Mouse (Mus musculus): Measurements from ENCODE around the gene Olfr294. TPM values are rescaled to one million over a fixed set of nuclear protein-coding genes. Genes with fewer than 3 reads are reported as not detected.

The Olfr294 gene
- polyA plus RNA-seq (2017; shearing (Covaris generic)): not detected

DNA sequence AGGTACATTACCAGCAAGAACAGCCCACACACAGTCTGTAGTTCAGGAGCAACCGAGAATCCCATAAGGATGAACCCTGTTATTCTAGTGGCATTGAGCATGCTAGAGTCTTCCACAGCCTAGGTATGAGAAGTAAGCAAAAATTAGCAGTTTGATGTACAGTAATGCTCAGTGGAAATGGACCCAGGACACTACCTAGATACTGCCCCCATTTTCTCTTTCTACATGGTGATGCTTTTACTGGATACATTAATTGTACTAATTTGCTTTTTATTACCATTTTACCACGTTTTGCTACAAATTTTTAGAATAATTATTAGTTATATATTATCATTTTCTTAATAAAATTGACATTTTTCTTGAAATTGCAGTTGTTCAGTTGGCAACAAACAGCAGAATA, at the start of gene Olfr294:
TSS of gene Olfr294 (minus strand) at position 101 of the 400 bp plus-strand sequence.

DNA sequence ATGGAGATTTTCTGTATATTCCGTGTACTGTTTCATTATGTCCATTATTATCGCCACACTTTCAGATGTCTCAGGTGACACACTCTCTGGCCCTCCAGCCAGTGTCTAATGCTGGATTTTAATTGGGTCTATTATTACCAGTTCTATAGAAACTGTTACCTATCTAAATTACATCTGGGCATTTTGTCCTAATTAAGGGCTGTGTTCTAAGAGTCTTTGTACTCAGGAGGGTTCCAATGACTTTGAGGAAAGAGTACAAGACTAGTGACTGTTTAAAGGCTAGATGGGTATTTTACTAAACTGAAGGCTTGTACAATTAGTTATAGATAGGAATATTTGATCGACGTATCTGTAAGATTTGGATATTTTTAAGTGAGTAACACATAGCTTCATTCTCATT, 32.3 kb upstream of the Olfr294 start, which contains the start of gene Olfr293:
TSS of gene Olfr293 (plus strand) at position 301 of the 400 bp plus-strand sequence.

DNA sequence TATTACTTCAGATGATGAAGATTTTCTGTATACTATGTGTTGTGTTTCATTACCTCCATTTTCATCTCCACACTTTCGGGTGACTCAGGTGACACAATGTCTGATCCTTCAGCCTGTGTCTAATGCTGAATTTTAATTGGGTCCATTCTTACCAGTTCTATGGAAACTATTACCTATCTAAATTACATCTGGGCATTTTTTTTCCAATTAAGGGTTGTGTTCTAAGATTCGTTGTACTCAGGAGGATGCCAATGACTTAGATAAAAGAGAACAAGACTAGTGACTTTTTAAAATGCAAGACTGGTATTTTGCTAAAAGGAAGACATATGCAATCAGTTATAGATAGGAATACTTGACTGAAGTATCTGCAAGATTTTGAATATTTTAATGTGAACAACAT, 32.9 kb downstream of the Olfr294 start, which contains the start of gene Olfr295:
TSS of gene Olfr295 (plus strand) at position 301 of the 400 bp plus-strand sequence.

Other genes starting within 250 kb of the Olfr294 start
- not detected for gene Olfr305, start 249.7 kb downstream of the Olfr294 start, polyA plus RNA-seq (2017; shearing (Covaris generic))
- not detected for gene Olfr304, start 230.0 kb downstream of the Olfr294 start, polyA plus RNA-seq (2017; shearing (Covaris generic))
- gene Olfr303, start 218.9 kb downstream of the Olfr294 start, polyA plus RNA-seq (2017; shearing (Covaris generic)): not detected
- not detected for gene Olfr301, start 212.8 kb downstream of the Olfr294 start, polyA plus RNA-seq (2017; shearing (Covaris generic))
- not detected for gene Olfr299, start 156.7 kb downstream of the Olfr294 start, polyA plus RNA-seq (2017; shearing (Covaris generic))
- not detected for gene Olfr298, start 124.2 kb downstream of the Olfr294 start, polyA plus RNA-seq (2017; shearing (Covaris generic))
- gene Olfr297, start 96.7 kb downstream of the Olfr294 start, polyA plus RNA-seq (2017; shearing (Covaris generic)): not detected
- gene Olfr295, start 32.8 kb downstream of the Olfr294 start, polyA plus RNA-seq (2017; shearing (Covaris generic)): not detected
- not detected for gene Olfr293, start 32.4 kb upstream of the Olfr294 start, polyA plus RNA-seq (2017; shearing (Covaris generic))
- not detected for gene Olfr292, start 71.7 kb upstream of the Olfr294 start, polyA plus RNA-seq (2017; shearing (Covaris generic))
- not detected for gene Folh1, start 159.3 kb upstream of the Olfr294 start, polyA plus RNA-seq (2017; shearing (Covaris generic))
- 0.09 TPM for gene Vmn2r77, start 178.4 kb upstream of the Olfr294 start, polyA plus RNA-seq (2017; shearing (Covaris generic))